Mouse (Mus musculus) CH12.LX (cell line): Measurements from ENCODE around the gene Abcd1. TPM values are rescaled to one million over a fixed set of nuclear protein-coding genes. Genes with fewer than 3 reads are reported as not detected.

ENCODE experiments used
- DNase-seq: peaks from one replicate; pipeline ENCODE4 v3.0.0-alpha.2; 2013; ENCODE audit errors: extremely low read depth
- H3K27ac ChIP-seq: 2 replicates; pipeline ENCODE4 v1.5.1; 2012; ENCODE audit warnings: low read depth, mild to moderate bottlenecking, control low read depth, moderate library complexity; ENCODE audit not compliant: insufficient read depth
- H3K27me3 ChIP-seq: replicated peaks from 2 replicates; pipeline ENCODE3; 2012; ENCODE audit warnings: inconsistent platforms
- H3K36me3 ChIP-seq, 2 experiments: replicated peaks in 1 of 2; 2 replicates each; pipeline versions ENCODE3 to v1.6.1; 2012; ENCODE audit warnings: inconsistent platforms in 1 of 2, low read length in 1 of 2, mild to moderate bottlenecking in 1 of 2, mixed read lengths in 1 of 2, moderate library complexity in 1 of 2; ENCODE audit not compliant: control insufficient read depth in 1 of 2, insufficient read depth in 1 of 2
- H3K4me1 ChIP-seq, 2 experiments: 2 replicates each; pipeline ENCODE4 v1.6.1; 2012; ENCODE audit warnings: inconsistent platforms in 1 of 2, moderate library complexity in 1 of 2; ENCODE audit not compliant: insufficient read depth in 2 of 2, control insufficient read depth in 1 of 2
- H3K4me2 ChIP-seq: 2 replicates; pipeline ENCODE4 v1.6.1; 2012; ENCODE audit warnings: low read depth, mild to moderate bottlenecking, control low read depth; ENCODE audit not compliant: poor library complexity, insufficient read depth, severe bottlenecking
- H3K4me3 ChIP-seq, 3 experiments: fragments of 150-350 bp in 1 of 3; sonication (generic) in 1 of 3; replicated peaks in 1 of 3; 2 replicates each; pipeline versions ENCODE3 to v1.5.1; 2011 to 2012; ENCODE audit warnings: low read depth in 2 of 3, low read length in 2 of 3, mild to moderate bottlenecking in 2 of 3, moderate library complexity in 2 of 3, control low read depth in 1 of 3, improper control_type of control experiment in 1 of 3, inconsistent platforms in 1 of 3, mixed read lengths in 1 of 3; ENCODE audit not compliant: poor library complexity in 1 of 3
- H3K79me2 ChIP-seq: replicated peaks from 2 replicates; pipeline ENCODE4 v1.6.1; 2012; ENCODE audit warnings: mild to moderate bottlenecking, moderate library complexity; ENCODE audit not compliant: control insufficient read depth, poor library complexity, insufficient read depth, severe bottlenecking; ENCODE audit errors: extremely low read depth
- H3K9ac ChIP-seq: 2 replicates; pipeline ENCODE4 v1.6.1; 2012; ENCODE audit warnings: low read depth, mild to moderate bottlenecking, control low read depth, moderate library complexity; ENCODE audit not compliant: insufficient read depth
- H3K9me3 ChIP-seq: replicated peaks from 2 replicates; pipeline ENCODE3; 2012; ENCODE audit warnings: low read length, inconsistent platforms, mixed read lengths
- CHD1 ChIP-seq: IDR thresholded peaks from 2 replicates; pipeline ENCODE4 v1.6.1; 2012; ENCODE audit warnings: low read depth, low read length, improper control_type of control experiment, inconsistent platforms
- CTCF ChIP-seq, 2 experiments: IDR thresholded peaks in 1 of 2; conservative IDR thresholded peaks in 1 of 2; 2 replicates each; pipeline ENCODE4 v1.5.1; 2011 to 2012; ENCODE audit warnings: low read depth in 2 of 2, low read length in 2 of 2, improper control_type of control experiment in 1 of 2, inconsistent platforms in 1 of 2, mild to moderate bottlenecking in 1 of 2, moderate library complexity in 1 of 2
- E2F4 ChIP-seq: IDR thresholded peaks from 2 replicates; pipeline ENCODE4 v1.6.1; 2011; ENCODE audit warnings: low read depth, low read length, improper control_type of control experiment; ENCODE audit not compliant: insufficient replicate concordance
- ELF1 ChIP-seq: IDR thresholded peaks from 2 replicates; pipeline ENCODE4 v1.6.1; 2014; ENCODE audit warnings: low read depth, mild to moderate bottlenecking, inconsistent platforms, low read length, improper control_type of control experiment
- ETS1 ChIP-seq: conservative IDR thresholded peaks from 2 replicates; pipeline ENCODE4 v1.6.1; 2012; ENCODE audit warnings: low read depth, mild to moderate bottlenecking, inconsistent platforms, low read length, improper control_type of control experiment, moderate library complexity
- IRF4 ChIP-seq: IDR thresholded peaks from 2 replicates; pipeline ENCODE4 v1.6.1; 2014; ENCODE audit warnings: low read depth, mild to moderate bottlenecking, inconsistent platforms, low read length, improper control_type of control experiment
- JUND ChIP-seq: conservative IDR thresholded peaks from 2 replicates; pipeline ENCODE4 v1.6.1; 2011; ENCODE audit warnings: low read depth, low read length, improper control_type of control experiment
- KAT2A ChIP-seq: IDR thresholded peaks from 2 replicates; pipeline ENCODE4 v1.6.1; 2012; ENCODE audit warnings: low read length, improper control_type of control experiment, inconsistent platforms; ENCODE audit not compliant: insufficient replicate concordance
- MAFK ChIP-seq: IDR thresholded peaks from 2 replicates; pipeline ENCODE4 v1.6.1; 2011; ENCODE audit warnings: low read length, improper control_type of control experiment; ENCODE audit not compliant: insufficient replicate concordance
- MAX ChIP-seq: IDR thresholded peaks from 2 replicates; pipeline ENCODE4 v1.6.1; 2011; ENCODE audit warnings: low read length, improper control_type of control experiment
- MYC ChIP-seq: IDR thresholded peaks from 2 replicates; pipeline ENCODE4 v1.6.1; 2011; ENCODE audit warnings: low read depth, mild to moderate bottlenecking, improper control_type of control experiment, low read length
- PAX5 ChIP-seq: IDR thresholded peaks from 2 replicates; pipeline ENCODE4 v1.6.1; 2012; ENCODE audit warnings: low read length, inconsistent platforms, mixed read lengths
- RAD21 ChIP-seq: IDR thresholded peaks from 2 replicates; pipeline ENCODE4 v1.6.1; 2011; ENCODE audit warnings: low read depth, mild to moderate bottlenecking, low read length, improper control_type of control experiment, moderate library complexity
- SIN3A ChIP-seq: IDR thresholded peaks from 2 replicates; pipeline ENCODE4 v1.6.1; 2012; ENCODE audit warnings: low read length, improper control_type of control experiment, inconsistent platforms
- SMC3 ChIP-seq: IDR thresholded peaks from 2 replicates; pipeline ENCODE4 v1.6.1; 2011; ENCODE audit warnings: low read depth, low read length, improper control_type of control experiment
- TBP ChIP-seq: conservative IDR thresholded peaks from 2 replicates; pipeline ENCODE4 v1.6.1; 2011; ENCODE audit warnings: low read depth, low read length, improper control_type of control experiment
- TCF12 ChIP-seq: IDR thresholded peaks from 2 replicates; pipeline ENCODE4 v1.6.1; 2014; ENCODE audit warnings: low read depth, mild to moderate bottlenecking, inconsistent platforms, low read length, improper control_type of control experiment
- UBTF ChIP-seq: IDR thresholded peaks from 2 replicates; pipeline ENCODE4 v1.6.1; 2012; ENCODE audit warnings: low read depth, mild to moderate bottlenecking, inconsistent platforms, low read length, improper control_type of control experiment, moderate library complexity
- USF2 ChIP-seq: conservative IDR thresholded peaks from 2 replicates; pipeline ENCODE4 v1.6.1; 2011; ENCODE audit warnings: low read depth, low read length, improper control_type of control experiment
- ZC3H11A ChIP-seq: IDR thresholded peaks from 2 replicates; pipeline ENCODE4 v1.6.1; 2012; ENCODE audit warnings: low read depth, mild to moderate bottlenecking, inconsistent platforms, low read length, improper control_type of control experiment
- dilution Hi-C: fragments of 300-500 bp; cut with MboI; formaldehyde crosslinking; loops from 2 replicates; pipeline ENCODE4 v1.14.3; 2020; ENCODE audit warnings: low sequenced_read_pairs; ENCODE audit not compliant: extremely low pct_unique_long_range_greater_than_20kb, extremely low pct_ligation_motif_present
- in situ Hi-C: fragments of 300-500 bp; cut with MboI; formaldehyde crosslinking; loops from 3 replicates; pipeline ENCODE4 v1.14.3; 2019; ENCODE audit warnings: low sequenced_read_pairs, low pct_ligation_motif_present, low pct_unique_long_range_greater_than_20kb, mixed read lengths
- polyA plus RNA-seq: library from polyadenylated mRNA; unstranded; fragments of >175 nt; gene quantifications from 2 replicates; pipeline ENCODE4 v1.2.1, GENCODE M21; 2012; ENCODE audit warnings: low read depth; ENCODE audit not compliant: insufficient read length
- total RNA-seq, 2 experiments: library from RNA; depleted of rRNA; stranded (reverse); fragments of 300-350 nt in 1 of 2; fragments of >200 nt in 1 of 2; gene quantifications; 2 replicates each; pipeline ENCODE4 v1.2.3; 2012 to 2014

Gene Abcd1
- total and polyA plus RNA-seq, 3 experiments, result 2.8 to 11.4 (median 5.9) TPM

DNA sequence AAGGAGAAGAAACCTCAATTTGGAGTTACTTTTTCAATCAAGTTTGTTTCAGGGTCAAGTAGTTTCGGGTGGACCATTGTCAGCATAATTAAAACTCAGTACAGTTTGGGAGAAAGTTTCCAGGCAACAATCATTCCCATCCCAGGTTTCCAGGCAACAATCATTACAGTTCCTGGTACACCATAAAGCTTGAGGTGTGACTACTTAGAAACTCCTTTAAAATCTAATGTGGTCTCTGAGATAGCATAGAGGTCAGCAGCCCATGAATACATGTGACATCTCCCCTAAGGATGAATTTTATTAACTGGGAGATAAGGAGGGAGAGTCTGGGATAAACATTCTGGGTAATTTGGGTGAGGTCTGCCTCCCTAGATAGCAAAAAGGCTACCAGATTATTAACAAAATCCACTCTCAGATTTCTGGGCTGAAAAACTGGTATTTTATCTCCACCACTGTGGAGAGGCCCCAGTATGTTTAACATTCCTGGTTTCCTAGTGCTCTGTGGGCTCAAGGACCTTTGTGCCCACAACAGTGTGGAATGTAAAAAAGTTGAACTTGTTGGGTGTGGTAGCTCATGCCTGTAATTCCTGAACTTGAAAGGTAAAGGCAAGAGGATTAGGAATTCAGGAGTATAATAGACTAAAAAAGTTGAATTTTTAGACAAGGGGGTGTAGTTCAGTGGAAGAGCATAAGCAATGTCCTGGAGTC, 28.5 kb downstream of the Abcd1 start:
- dilution Hi-C loops (no loop called here), in situ Hi-C loops (no loop called here)
- Histone ChIP-seq H3K9me3 (no peaks in the 10 kb centered on the region), H3K36me3 (no peaks in the 10 kb centered on the region), H3K79me2 (no peaks in the 10 kb centered on the region), H3K9ac (no peak overlapping the region), H3K4me3 (no peak overlapping the region), H3K27ac (no peak overlapping the region), H3K4me1 (no peaks in the 10 kb centered on the region), H3K4me2 (no peak overlapping the region), H3K27me3 (no peaks in the 10 kb centered on the region)
- no peak for DNase-seq
- TF ChIP-seq UBTF (no peak), E2F4 (no peak), TBP (no peak), TCF12 (no peak), JUND (no peak), ZC3H11A (no peak), MYC (no peak), MAFK (no peak), KAT2A (no peak), ELF1 (no peak), CHD1 (no peak), PAX5 (no peak), IRF4 (no peak), ETS1 (no peak), SIN3A (no peak), USF2 (no peak)

DNA sequence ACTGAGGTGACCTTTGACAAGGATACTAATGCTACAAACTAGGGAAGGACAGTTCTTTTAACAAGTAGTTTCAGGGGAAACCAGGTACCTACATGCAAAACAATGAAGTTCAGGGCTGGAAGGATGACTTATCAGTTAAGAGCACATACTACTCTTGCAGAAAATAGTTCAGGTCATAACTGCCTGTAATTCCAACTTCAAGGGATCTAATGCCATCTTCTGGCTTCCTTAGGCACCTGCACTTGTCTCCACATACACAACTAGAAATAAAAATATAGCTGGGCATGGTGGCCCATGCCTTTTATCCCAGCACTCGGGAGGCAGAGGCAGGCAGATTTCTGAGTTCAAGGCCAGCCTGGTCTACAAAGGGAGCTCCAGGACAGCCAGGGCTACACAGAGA, 32.6 kb downstream of the Abcd1 start:
- H3K9me3 ChIP-seq, result no peaks in the 10 kb centered on the region
- H3K36me3 ChIP-seq, result no peaks in the 10 kb centered on the region
- in situ Hi-C loops, result no loop called here
- no peaks in the 10 kb centered on the region for H3K4me1 ChIP-seq
- no peaks in the 10 kb centered on the region for H3K27me3 ChIP-seq
- no peak overlapping the region for H3K4me3 ChIP-seq
- TF ChIP-seq RAD21 (peak; percentile 39), MAX (no peak), SMC3 (peak; percentile 37), CTCF (conservative IDR thresholded peaks at IDR 0.05 in 1 of 2, IDR thresholded peaks at IDR 0.05 in 1 of 2; ENCODE audit: low read depth in 2 of 2, low read length in 2 of 2) (peak in 1 of 2 experiments; percentile 50; a peak in 2 of 4 replicates)
- TF ChIP-seq, all 38 proteins: peak for 3
- H3K27ac ChIP-seq, result no peak overlapping the region
- no peaks in the 10 kb centered on the region for H3K79me2 ChIP-seq
- no peak overlapping the region for H3K4me2 ChIP-seq
- H3K9ac ChIP-seq, result no peak overlapping the region
- dilution Hi-C loops, result no loop called here
- no peak for DNase-seq
